Mouse (Mus musculus): Measurements from ENCODE around the gene Slc22a1. TPM values are rescaled to one million over a fixed set of nuclear protein-coding genes. Genes with fewer than 3 reads are reported as not detected.
A peak's percentile ranks its signal among the peaks of the same experiment; 100 is the strongest.

Gene Slc22a1
- total and polyA plus RNA-seq, 2 experiments from 2014 or later, result 33.5 TPM; not detected in 1

- H3K27me3 ChIP-seq (ENCODE audit: control insufficient read depth, insufficient read depth, low read length), result no peaks in the 10 kb centered on the region
- H3K9ac ChIP-seq (replicated peaks; ENCODE audit: low read depth, low read length), result no peak overlapping the region
- 96% methylated on average over 6 of the region's 6 CpGs for WGBS
- DNase-seq (ENCODE audit: low spot score) (no peak), ATAC-seq (ENCODE audit: insufficient read depth, low read depth) (no peak)
- TF ChIP-seq CTCF (IDR thresholded peaks at IDR 0.05; ENCODE audit: low read depth) (no peak), EP300 (IDR thresholded peaks at IDR 0.05; ENCODE audit: low read depth) (no peak)
- H3K4me2 ChIP-seq (ENCODE audit: low read depth, low read length), result no peak overlapping the region
- H3K36me3 ChIP-seq (replicated peaks; ENCODE audit: control insufficient read depth, insufficient read depth, low read length), result peaks cover 100% of the 10 kb centered on the region
- H3K4me3 ChIP-seq (ENCODE audit: low read depth, low read length), result no peak overlapping the region
- no peaks in the 10 kb centered on the region for H3K4me1 ChIP-seq (ENCODE audit: control insufficient read depth, insufficient read depth)
- no peak overlapping the region for H3K27ac ChIP-seq (ENCODE audit: low read depth)
- H3K9me3 ChIP-seq (replicated peaks; ENCODE audit: control insufficient read depth, low read length), result no peaks in the 10 kb centered on the region
These were observed 24.7 kb upstream of the Slc22a1 start for GRCm38 (mm10) chr17:12700373-12700772.

GRCm38 (mm10) chr17:12691899-12692298 lies 16.3 kb upstream of the Slc22a1 start:
- H3K4me2 ChIP-seq (ENCODE audit: low read depth, low read length), result no peak overlapping the region
- TF ChIP-seq EP300 (IDR thresholded peaks at IDR 0.05; ENCODE audit: low read depth) (no peak), CTCF (IDR thresholded peaks at IDR 0.05; ENCODE audit: low read depth) (no peak)
- no peak overlapping the region for H3K27ac ChIP-seq (ENCODE audit: low read depth)
- H3K36me3 ChIP-seq (replicated peaks; ENCODE audit: control insufficient read depth, insufficient read depth, low read length), result peaks cover 97% of the 10 kb centered on the region
- ATAC-seq (ENCODE audit: insufficient read depth, low read depth) (no peak), DNase-seq (ENCODE audit: low spot score) (no peak)
- no peak overlapping the region for H3K9ac ChIP-seq (replicated peaks; ENCODE audit: low read depth, low read length)
- H3K4me1 ChIP-seq (ENCODE audit: control insufficient read depth, insufficient read depth), result 0 out of 2 replicates have a peak, but pooled peaks cover 15% of the 10 kb centered on the region
- no peaks in the 10 kb centered on the region for H3K27me3 ChIP-seq (ENCODE audit: control insufficient read depth, insufficient read depth, low read length)
- H3K9me3 ChIP-seq (replicated peaks; ENCODE audit: control insufficient read depth, low read length), result no peaks in the 10 kb centered on the region
- 81% methylated on average over 7 of the region's 7 CpGs for WGBS
- no peak overlapping the region for H3K4me3 ChIP-seq (ENCODE audit: low read depth, low read length)

GRCm38 (mm10) chr17:12689537-12689936 lies 13.9 kb upstream of the Slc22a1 start:
- Histone ChIP-seq H3K36me3 (replicated peaks; ENCODE audit: control insufficient read depth, insufficient read depth, low read length) (peaks cover 100% of the 10 kb centered on the region), H3K4me2 (ENCODE audit: low read depth, low read length) (no peak overlapping the region), H3K4me1 (ENCODE audit: control insufficient read depth, insufficient read depth) (0 out of 2 replicates have a peak, but pooled peaks cover 15% of the 10 kb centered on the region), H3K4me3 (ENCODE audit: low read depth, low read length) (no peak overlapping the region), H3K9me3 (replicated peaks; ENCODE audit: control insufficient read depth, low read length) (no peaks in the 10 kb centered on the region), H3K27ac (ENCODE audit: low read depth) (peak overlapping the region; percentile 72), H3K9ac (replicated peaks; ENCODE audit: low read depth, low read length) (no peak overlapping the region), H3K27me3 (ENCODE audit: control insufficient read depth, insufficient read depth, low read length) (no peaks in the 10 kb centered on the region)
- ATAC-seq (ENCODE audit: insufficient read depth, low read depth), result no peak
- TF ChIP-seq CTCF (IDR thresholded peaks at IDR 0.05; ENCODE audit: low read depth), result peak; percentile 44
- no peak for TF ChIP-seq EP300 (IDR thresholded peaks at IDR 0.05; ENCODE audit: low read depth)
- no peak for DNase-seq (ENCODE audit: low spot score)
- 56% methylated on average over 3 of the region's 3 CpGs for WGBS

GRCm38 (mm10) chr17:12688427-12689110 lies 12.9 kb upstream of the Slc22a1 start:
- Histone ChIP-seq H3K36me3 (replicated peaks; ENCODE audit: control insufficient read depth, insufficient read depth, low read length) (peaks cover 100% of the 10 kb centered on the region), H3K4me2 (ENCODE audit: low read depth, low read length) (0 out of 2 replicates have a peak overlapping the region, but pooled peaks have one; percentile 5), H3K9me3 (replicated peaks; ENCODE audit: control insufficient read depth, low read length) (no peaks in the 10 kb centered on the region), H3K4me3 (ENCODE audit: low read depth, low read length) (no peak overlapping the region), H3K27ac (ENCODE audit: low read depth) (peak overlapping the region; percentile 72), H3K27me3 (ENCODE audit: control insufficient read depth, insufficient read depth, low read length) (no peaks in the 10 kb centered on the region), H3K4me1 (ENCODE audit: control insufficient read depth, insufficient read depth) (0 out of 2 replicates have a peak, but pooled peaks cover 15% of the 10 kb centered on the region), H3K9ac (replicated peaks; ENCODE audit: low read depth, low read length) (no peak overlapping the region)
- ATAC-seq (ENCODE audit: insufficient read depth, low read depth), result peak; percentile 74
- 28% methylated on average over 20 of the region's 20 CpGs for WGBS
- peak; percentile 64 for DNase-seq (ENCODE audit: low spot score)
- 0 out of 2 replicates have a peak, but pooled peaks have one; percentile 28 for TF ChIP-seq EP300 (IDR thresholded peaks at IDR 0.05; ENCODE audit: low read depth)
- no peak for TF ChIP-seq CTCF (IDR thresholded peaks at IDR 0.05; ENCODE audit: low read depth)

GRCm38 (mm10) chr17:12684928-12685624 lies 9.4 kb upstream of the Slc22a1 start:
- peaks cover 98% of the 10 kb centered on the region for H3K36me3 ChIP-seq (replicated peaks; ENCODE audit: control insufficient read depth, insufficient read depth, low read length)
- no peaks in the 10 kb centered on the region for H3K27me3 ChIP-seq (ENCODE audit: control insufficient read depth, insufficient read depth, low read length)
- no peak overlapping the region for H3K9ac ChIP-seq (replicated peaks; ENCODE audit: low read depth, low read length)
- 0 out of 2 replicates have a peak, but pooled peaks cover 15% of the 10 kb centered on the region for H3K4me1 ChIP-seq (ENCODE audit: control insufficient read depth, insufficient read depth)
- H3K9me3 ChIP-seq (replicated peaks; ENCODE audit: control insufficient read depth, low read length), result no peaks in the 10 kb centered on the region
- TF ChIP-seq CTCF (IDR thresholded peaks at IDR 0.05; ENCODE audit: low read depth) (no peak), EP300 (IDR thresholded peaks at IDR 0.05; ENCODE audit: low read depth) (no peak)
- H3K27ac ChIP-seq (ENCODE audit: low read depth), result no peak overlapping the region
- no peak for ATAC-seq (ENCODE audit: insufficient read depth, low read depth)
- H3K4me2 ChIP-seq (ENCODE audit: low read depth, low read length), result no peak overlapping the region
- WGBS, result 69% methylated on average over 7 of the region's 7 CpGs
- H3K4me3 ChIP-seq (ENCODE audit: low read depth, low read length), result no peak overlapping the region
- no peak for DNase-seq (ENCODE audit: low spot score)

Data from heart, postnatal 0 days (tissue).